8 mouse cellular contexts compared by ENCODE assay signal in the genomic region with DNA sequence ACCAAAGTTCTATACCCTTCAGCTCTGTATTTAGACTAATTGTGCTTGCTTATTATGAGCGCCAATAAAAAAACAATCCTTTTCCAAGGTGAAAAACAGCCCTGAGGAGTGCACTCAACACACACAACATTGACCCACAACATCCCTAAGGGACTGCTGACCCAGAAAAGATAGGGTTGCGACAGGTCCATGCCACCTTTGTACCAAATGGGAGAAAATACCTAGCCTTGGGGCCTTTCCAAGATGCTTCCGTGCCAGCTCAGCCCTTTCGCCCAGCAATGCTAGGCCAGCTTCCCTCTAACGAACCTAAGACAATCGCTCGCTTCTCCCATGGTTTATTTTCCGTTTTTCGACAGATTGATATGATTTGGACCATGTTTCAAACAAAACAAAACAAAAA. TPM values are rescaled to one million over a fixed set of nuclear protein-coding genes. Genes with fewer than 3 reads are reported as not detected.
DNase-seq lines count a peak whose midpoint lies in the region; ATAC-seq lines count a peak whose summit lies in the region.

No protein-coding gene starts in this region.

- H3K27me3 ChIP-seq in midbrain, embryonic 15.5 days (replicated peaks) = peaks cover 5% of the 10 kb centered on the region

- peak; percentile 82 for DNase-seq in kidney, adult 11 months
- DNase-seq in kidney, adult 18-20 months = no peak
- peak; percentile 40 for DNase-seq in fat pad, adult 2 months (ENCODE audit: extremely low read depth, low read depth, low spot score)
- DNase-seq in kidney, adult 9 months = peak; percentile 87
- no peak for DNase-seq in natural killer cell, adult 2 months (ENCODE audit: low spot score in 2 of 2)
- no peak for DNase-seq in embryo, embryonic 9.5 days (ENCODE audit: extremely low spot score)
- DNase-seq in embryo, embryonic 10.5 days (ENCODE audit: low spot score) = no peak

- no peaks in the 10 kb centered on the region for H3K36me3 ChIP-seq in midbrain, embryonic 15.5 days (replicated peaks)

- no peaks in the 10 kb centered on the region for H3K9me3 ChIP-seq in midbrain, embryonic 15.5 days

- H3K4me1 ChIP-seq in midbrain, embryonic 15.5 days = peaks cover 11% of the 10 kb centered on the region

- H3K4me2 ChIP-seq in midbrain, embryonic 15.5 days = peak overlapping the region; percentile 79

- ATAC-seq in midbrain, embryonic 15.5 days (replicated peaks) = no peak

- peak overlapping the region; percentile 64 for H3K4me3 ChIP-seq in midbrain, embryonic 15.5 days

- H3K9ac ChIP-seq in midbrain, embryonic 15.5 days = no peak overlapping the region

- no peak overlapping the region for H3K27ac ChIP-seq in midbrain, embryonic 15.5 days

- 93% methylated on average over 9 of the region's 9 CpGs for WGBS in midbrain, embryonic 15.5 days

RNA-seq across cellular contexts. Expression of a gene that starts 2.9 kb away (rescaled TPM):
- polyA plus RNA-seq in midbrain, embryonic 15.5 days (2015; fragmentation: Nextera tagmentation; extraction: Ambion mirVana) = 2.7 and 3.9 TPM in 2 replicates

Comparison
In these comparisons a context has a peak if more than half of its experiments do, and no peak if none do; other contexts are left out.
1. DNase-seq: peak in kidney, adult 11 months (single experiment), fat pad, adult 2 months (single experiment) and kidney, adult 9 months (single experiment); none in kidney, adult 18-20 months (single experiment), natural killer cell, adult 2 months (0 of 2), embryo, embryonic 9.5 days (single experiment) and embryo, embryonic 10.5 days (single experiment).